Mouse (Mus musculus) thymus, postnatal 0 days (tissue): ENCODE data around the gene Pnma5. TPM values are rescaled to one million over a fixed set of nuclear protein-coding genes. Genes with fewer than 3 reads are reported as not detected.
A peak's percentile ranks its signal among the peaks of the same experiment; 100 is the strongest.

ENCODE experiments used
- DNase-seq: peaks from one replicate; pipeline ENCODE4 v3.0.0-alpha.2; 2015; ENCODE audit warnings: low spot score
- microRNA counts: library from miRNA; unstranded; fragments of <30 nt; microRNA quantifications from one replicate; lab custom pipeline; 2015
- microRNA-seq: library from miRNA; unstranded; fragments of <30 nt; microRNA quantifications from one replicate; pipeline ENCODE4, GENCODE M21; 2016; ENCODE audit warnings: borderline number of aligned reads
- polyA plus RNA-seq: library from polyadenylated mRNA; unstranded; fragments of >200 nt; fragmentation: Nextera tagmentation; extraction: Ambion mirVana; gene quantifications from 2 replicates; pipeline ENCODE4 v1.2.1, GENCODE M21; 2015

Pnma5 gene
- polyA plus RNA-seq, 1 experiment from 2014 or later: not detected

- DNase-seq: peak; percentile 33
These were observed 49.9 kb downstream of the Pnma5 start, which contains the start of gene Zfp185 for GRCm38 (mm10) chrX:72986841-72987519. TSS of gene Zfp185 (plus strand) at chrX:72987339.

- DNase-seq: no peak
These were observed 51.3 kb downstream of the Pnma5 start for GRCm38 (mm10) chrX:72985607-72986006.

MicroRNA genes within 50 kb of the gene (microRNA counts, 519-probe panel; counts per million panel counts)
- 473 counts per million, percentile 71 among the panel's probes with 10 or more counts for microRNA mmu-miR-2137 (lab: Ali Mortazavi, UCI)

Small RNA genes within 50 kb of the gene (microRNA-seq; reads per million reads assigned to microRNA genes)
- gene Mir2137: 32.5 reads per million, percentile 34 among the genes with 10 or more reads in this experiment

Other genes starting within 250 kb of the Pnma5 start
- not detected in 2 replicates for gene Gabrq, start 211.9 kb downstream of the Pnma5 start, polyA plus RNA-seq
- 102 and 105 TPM in 2 replicates for gene Cetn2, start 118.7 kb downstream of the Pnma5 start, polyA plus RNA-seq
- 14.1 and 14.8 TPM in 2 replicates for gene Nsdhl, start 118.5 kb downstream of the Pnma5 start, polyA plus RNA-seq
- 0.78 and 0.96 TPM in 2 replicates for gene Zfp185, start 49.8 kb downstream of the Pnma5 start, polyA plus RNA-seq
- gene Pnma3, start 27.7 kb upstream of the Pnma5 start, polyA plus RNA-seq: not detected in 2 replicates
- 76.9 and 77.7 TPM in 2 replicates for gene Xlr4a, start 45.4 kb upstream of the Pnma5 start, polyA plus RNA-seq
- 1.2 and 2.2 TPM in 2 replicates for gene Xlr3a, start 60.0 kb upstream of the Pnma5 start, polyA plus RNA-seq
- 0.18 TPM in 1 of 2 replicates, not detected in the other for gene Gm14685, start 79.9 kb upstream of the Pnma5 start, polyA plus RNA-seq
- gene Xlr5b, start 111.7 kb upstream of the Pnma5 start, polyA plus RNA-seq: 0.10 and 0.23 TPM in 2 replicates
- 0.23 and 0.29 TPM in 2 replicates for gene DXBay18, start 112.3 kb upstream of the Pnma5 start, polyA plus RNA-seq
- not detected in 2 replicates for gene Spin2d, start 139.9 kb upstream of the Pnma5 start, polyA plus RNA-seq
- gene Xlr3b, start 155.1 kb upstream of the Pnma5 start, polyA plus RNA-seq: 0.44 and 4.8 TPM in 2 replicates
- gene Xlr4b, start 177.2 kb upstream of the Pnma5 start, polyA plus RNA-seq: 60.8 and 71.0 TPM in 2 replicates
- gene F8a, start 191.2 kb upstream of the Pnma5 start, polyA plus RNA-seq: 19.1 and 20.4 TPM in 2 replicates
- 24.2 and 36.5 TPM in 2 replicates for gene Xlr4c, start 206.0 kb upstream of the Pnma5 start, polyA plus RNA-seq
- not detected in 2 replicates for gene Xlr3c, start 228.3 kb upstream of the Pnma5 start, polyA plus RNA-seq